Comparison of ENCODE assay signal across 18 mouse cellular contexts in the genomic region with DNA sequence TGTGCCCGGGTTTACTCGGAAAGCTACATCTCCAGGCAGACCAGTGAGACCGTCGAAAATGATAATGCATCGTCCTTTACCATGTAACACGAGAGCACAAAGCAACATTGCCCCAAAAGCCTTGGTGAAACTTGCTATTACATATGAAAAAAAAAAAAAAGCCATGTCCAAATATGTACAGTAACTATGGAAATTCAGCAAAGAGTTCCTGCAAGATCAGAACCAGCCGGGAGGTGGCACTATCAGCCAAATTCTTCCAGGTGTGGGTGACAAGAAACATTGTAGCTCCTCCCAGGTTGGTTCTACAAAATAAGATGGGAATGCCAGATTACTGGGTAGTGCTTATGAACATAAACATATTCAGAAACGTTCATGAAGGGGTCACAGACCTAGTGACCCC. TPM values are rescaled to one million over a fixed set of nuclear protein-coding genes. Genes with fewer than 3 reads are reported as not detected.
DNase-seq lines count a peak whose midpoint lies in the region; ATAC-seq and TF ChIP-seq lines count a peak whose summit lies in the region.
"Had no signal": no experiment of that assay in that cellular context is flagged by ENCODE, and none has a peak within 500 bp of the region (broad histone marks: within the 10 kb centered on the region; RNA-seq: fewer than 3 reads in every experiment).

No protein-coding gene starts in this region.

- no peak overlapping the region for H3K4me2 ChIP-seq in heart, postnatal 0 days (ENCODE audit: low read depth, low read length)
- no peak overlapping the region for H3K4me2 ChIP-seq in liver, embryonic 14.5 days (ENCODE audit: low read depth)
- no peak overlapping the region for H3K4me2 ChIP-seq in CH12.LX (ENCODE audit: insufficient read depth, low read depth, poor library complexity, severe bottlenecking)
- H3K4me2 ChIP-seq: limb, embryonic 12.5 days had no signal

- no peak for ATAC-seq in heart, postnatal 0 days (ENCODE audit: insufficient read depth, low read depth)
- ATAC-seq in liver, embryonic 14.5 days (ENCODE audit: insufficient read depth): no peak
- no peak for ATAC-seq in monocyte, adult 5-6 weeks (replicated peaks; ENCODE audit: insufficient number of reproducible peaks, low FRiP score, low TSS enrichment, poor library complexity, severe bottlenecking)
- ATAC-seq: hindbrain, embryonic 16.5 days had no signal

- H3K4me1 ChIP-seq in heart, postnatal 0 days (ENCODE audit: control insufficient read depth, insufficient read depth): no peaks in the 10 kb centered on the region
- no peaks in the 10 kb centered on the region for H3K4me1 ChIP-seq in heart, embryonic 10.5 days
- H3K4me1 ChIP-seq in liver, embryonic 14.5 days (replicated peaks; ENCODE audit: control insufficient read depth in 2 of 2, insufficient read depth in 2 of 2, low read length in 1 of 2): no peaks in the 10 kb centered on the region
- H3K4me1 ChIP-seq in CH12.LX (ENCODE audit: control insufficient read depth in 1 of 2, insufficient read depth in 2 of 2): peaks cover 5 to 33% of the 10 kb centered on the region in 2 experiments; a peak in 3 of 4 replicates
- H3K4me1 ChIP-seq in cortical plate, adult 2 months (ENCODE audit: control insufficient read depth, insufficient read depth, low read length): no peaks in the 10 kb centered on the region
- H3K4me1 ChIP-seq: limb, embryonic 12.5 days had no signal

- no peak overlapping the region for H3K4me3 ChIP-seq in heart, postnatal 0 days (ENCODE audit: low read depth, low read length)
- H3K4me3 ChIP-seq in heart, embryonic 10.5 days: no peak overlapping the region
- H3K4me3 ChIP-seq in liver, embryonic 14.5 days (ENCODE audit: insufficient read depth in 1 of 2, low read depth in 2 of 2, low read length in 2 of 2): no peak overlapping the region
- H3K4me3 ChIP-seq in CH12.LX (replicated peaks in 1 of 3; ENCODE audit: low read depth in 2 of 3, low read length in 2 of 3, poor library complexity in 1 of 3): no peak overlapping the region
- no peak overlapping the region for H3K4me3 ChIP-seq in cortical plate, adult 2 months (ENCODE audit: insufficient read depth, low read length)
- H3K4me3 ChIP-seq: limb, embryonic 12.5 days had no signal

- 0 out of 2 replicates have a peak, but pooled peaks cover 5% of the 10 kb centered on the region for H3K27me3 ChIP-seq in heart, postnatal 0 days (ENCODE audit: control insufficient read depth, insufficient read depth, low read length)
- peaks cover 19% of the 10 kb centered on the region for H3K27me3 ChIP-seq in heart, embryonic 10.5 days (ENCODE audit: insufficient read depth, poor library complexity, severe bottlenecking)
- H3K27me3 ChIP-seq in liver, embryonic 14.5 days (ENCODE audit: control insufficient read depth, insufficient read depth, low read length): no peaks in the 10 kb centered on the region
- H3K27me3 ChIP-seq in CH12.LX (replicated peaks): no peaks in the 10 kb centered on the region

- no peaks in the 10 kb centered on the region for H3K79me2 ChIP-seq in CH12.LX (replicated peaks; ENCODE audit: control insufficient read depth, extremely low read depth, insufficient read depth, poor library complexity, severe bottlenecking)

- no peak for DNase-seq in heart, postnatal 0 days (ENCODE audit: low spot score)
- no peak for DNase-seq in heart, embryonic 10.5 days (ENCODE audit: low spot score)
- DNase-seq in liver, embryonic 14.5 days (ENCODE audit: low read depth in 3 of 3, low spot score in 3 of 3): no peak
- DNase-seq in liver: no peak
- no peak for DNase-seq in CH12.LX (ENCODE audit: extremely low read depth)
- no peak for DNase-seq in testis, postnatal 10 days (ENCODE audit: low spot score)
- DNase-seq: adrenal gland, adult 8-10 months; cerebellum, postnatal 10 days; heart, adult 11 months; heart, postnatal 10 days; layer of hippocampus, postnatal 36 days; right cerebral cortex, adult 18-20 months had no signal

- WGBS in heart, postnatal 0 days: 63% methylated on average over 8 of the region's 8 CpGs
- 67% methylated on average over 8 of the region's 8 CpGs for WGBS in heart, embryonic 10.5 days
- WGBS in liver, embryonic 14.5 days (ENCODE audit: insufficient replicate concordance): 61% methylated on average over 8 of the region's 8 CpGs

- TF ChIP-seq CTCF in heart, postnatal 0 days (IDR thresholded peaks at IDR 0.05; ENCODE audit: low read depth): peak; percentile 31
- peak; percentile 21; the same call in 1 of the 2 replicates for TF ChIP-seq CTCF in liver, embryonic 14.5 days (IDR thresholded peaks at IDR 0.05; ENCODE audit: low read depth)
- peak; percentile 22 to 70; a peak in 3 of 4 replicates for TF ChIP-seq CTCF in CH12.LX (conservative IDR thresholded peaks at IDR 0.05 in 1 of 2, IDR thresholded peaks at IDR 0.05 in 1 of 2; ENCODE audit: low read depth in 2 of 2, low read length in 2 of 2)
- peak; percentile 22; the same call in 1 of the 2 replicates for TF ChIP-seq CTCF in cortical plate, adult 2 months (IDR thresholded peaks at IDR 0.05; ENCODE audit: extremely low read depth, insufficient read depth, low read length)

- H3K36me3 ChIP-seq in heart, postnatal 0 days (replicated peaks; ENCODE audit: control insufficient read depth, insufficient read depth, low read length): no peaks in the 10 kb centered on the region
- H3K36me3 ChIP-seq in heart, embryonic 10.5 days: no peaks in the 10 kb centered on the region
- H3K36me3 ChIP-seq in liver, embryonic 14.5 days (replicated peaks; ENCODE audit: control insufficient read depth, insufficient read depth, low read depth): no peaks in the 10 kb centered on the region
- H3K36me3 ChIP-seq in CH12.LX (replicated peaks in 1 of 2; ENCODE audit: control insufficient read depth in 1 of 2, insufficient read depth in 1 of 2, low read length in 1 of 2): peaks cover 0 to 12% of the 10 kb centered on the region in 2 experiments
- H3K36me3 ChIP-seq: limb, embryonic 12.5 days had no signal

- TF ChIP-seq POLR2A in CH12.LX (IDR thresholded peaks at IDR 0.05; ENCODE audit: low read depth, low read length): no peak
- no peak for TF ChIP-seq POLR2A in cortical plate, adult 2 months (IDR thresholded peaks at IDR 0.05; ENCODE audit: extremely low read depth, insufficient read depth, low read length)

- no peak for TF ChIP-seq EP300 in heart, postnatal 0 days (IDR thresholded peaks at IDR 0.05; ENCODE audit: low read depth)
- TF ChIP-seq EP300 in liver, embryonic 14.5 days (IDR thresholded peaks at IDR 0.05; ENCODE audit: low read depth): no peak
- no peak for TF ChIP-seq EP300 in CH12.LX (IDR thresholded peaks at IDR 0.05; ENCODE audit: low read length)

- H3K27ac ChIP-seq in heart, postnatal 0 days (ENCODE audit: low read depth): no peak overlapping the region
- H3K27ac ChIP-seq in heart, embryonic 10.5 days: no peak overlapping the region
- no peak overlapping the region for H3K27ac ChIP-seq in liver, embryonic 14.5 days
- no peak overlapping the region for H3K27ac ChIP-seq in CH12.LX (ENCODE audit: insufficient read depth, low read depth)
- no peak overlapping the region for H3K27ac ChIP-seq in cortical plate, adult 2 months (ENCODE audit: insufficient read depth, low read length)
- H3K27ac ChIP-seq: limb, embryonic 12.5 days had no signal

- dilution Hi-C loops in CH12.LX (cut with MboI; ENCODE audit: extremely low pct_ligation_motif_present, extremely low pct_unique_long_range_greater_than_20kb, low sequenced_read_pairs): no loop called here

- peak; percentile 67 for TF ChIP-seq RAD21 in CH12.LX (IDR thresholded peaks at IDR 0.05; ENCODE audit: low read depth, low read length)

- H3K9ac ChIP-seq in heart, postnatal 0 days (replicated peaks; ENCODE audit: low read depth, low read length): no peak overlapping the region
- H3K9ac ChIP-seq in liver, embryonic 14.5 days (replicated peaks): no peak overlapping the region
- H3K9ac ChIP-seq in CH12.LX (ENCODE audit: insufficient read depth, low read depth): no peak overlapping the region
- H3K9ac ChIP-seq: limb, embryonic 12.5 days had no signal

- no peaks in the 10 kb centered on the region for H3K9me3 ChIP-seq in heart, postnatal 0 days (replicated peaks; ENCODE audit: control insufficient read depth, low read length)
- H3K9me3 ChIP-seq in heart, embryonic 10.5 days: no peaks in the 10 kb centered on the region
- H3K9me3 ChIP-seq in liver, embryonic 14.5 days (ENCODE audit: control insufficient read depth, low read length): no peaks in the 10 kb centered on the region
- no peaks in the 10 kb centered on the region for H3K9me3 ChIP-seq in CH12.LX (replicated peaks; ENCODE audit: low read length)
- H3K9me3 ChIP-seq: limb, embryonic 12.5 days had no signal

- in situ Hi-C loops in CH12.LX (cut with MboI; ENCODE audit: low pct_ligation_motif_present, low pct_unique_long_range_greater_than_20kb, low sequenced_read_pairs): no loop called here

RNA-seq across cellular contexts. Expression of gene Ccr6, which starts 21.1 kb away (rescaled TPM):
- total RNA-seq in heart, postnatal 0 days (2014; rRNA removed; ENCODE audit: low replicate concordance): not detected in 2 replicates
- polyA plus RNA-seq in heart, postnatal 0 days (2015; fragmentation: Nextera tagmentation; extraction: Ambion mirVana): not detected in 2 replicates
- not detected in 2 replicates for polyA plus RNA-seq in heart, embryonic 10.5 days (2016; fragmentation: Nextera tagmentation; extraction: Ambion mirVana)
- 0.04 TPM in 1 of 2 replicates, not detected in the other for polyA plus RNA-seq in liver, embryonic 14.5 days (2012; rRNA removed)
- polyA plus RNA-seq in liver, embryonic 14.5 days (2014; fragmentation: Nextera tagmentation; extraction: Ambion mirVana): not detected in 2 replicates
- total RNA-seq in CH12.LX (2012; rRNA removed) (1.5 and 1.8 TPM in 2 replicates), CH12.LX (2014; rRNA removed) (4.1 and 5.2 TPM in 2 replicates)
- polyA plus RNA-seq in CH12.LX (2012; ENCODE audit: insufficient read length, low read depth): 8.0 TPM in 2 replicates
- polyA plus RNA-seq in cortical plate, adult 2 months (2012; rRNA removed): 0.42 TPM in 1 of 2 replicates, not detected in the other
- 8.5 to 10.9 TPM (median 9.5 TPM) in 3 replicates for total RNA-seq in monocyte, adult 5-6 weeks (2017)
- total RNA-seq: heart, postnatal 10 days; layer of hippocampus, postnatal 36 days had no signal
- polyA plus RNA-seq: embryonic facial prominence, embryonic 11.5 days; forebrain, embryonic 11.5 days; hindbrain, embryonic 16.5 days; limb, embryonic 12.5 days had no signal

RNA-seq across cellular contexts. Expression of gene Mpc1, which starts 25.7 kb away (rescaled TPM):
- total RNA-seq in heart, postnatal 0 days (2014; rRNA removed; ENCODE audit: low replicate concordance): 878 and 986 TPM in 2 replicates
- 744 and 806 TPM in 2 replicates for polyA plus RNA-seq in heart, postnatal 0 days (2015; fragmentation: Nextera tagmentation; extraction: Ambion mirVana)
- polyA plus RNA-seq in heart, embryonic 10.5 days (2016; fragmentation: Nextera tagmentation; extraction: Ambion mirVana): 96.2 and 144 TPM in 2 replicates
- polyA plus RNA-seq in liver, embryonic 14.5 days (2012; rRNA removed): 45.9 and 50.5 TPM in 2 replicates
- 150 and 151 TPM in 2 replicates for polyA plus RNA-seq in liver, embryonic 14.5 days (2014; fragmentation: Nextera tagmentation; extraction: Ambion mirVana)
- total RNA-seq in CH12.LX (2012; rRNA removed): 60.4 and 66.7 TPM in 2 replicates
- total RNA-seq in CH12.LX (2014; rRNA removed): 232 and 250 TPM in 2 replicates
- 75.4 and 77.4 TPM in 2 replicates for polyA plus RNA-seq in CH12.LX (2012; ENCODE audit: insufficient read length, low read depth)
- 398 and 433 TPM in 2 replicates for polyA plus RNA-seq in cortical plate, adult 2 months (2012; rRNA removed)
- total RNA-seq in monocyte, adult 5-6 weeks (2017): 48.2 to 112 TPM (median 78.5 TPM) in 3 replicates

RNA-seq across cellular contexts. Expression of gene Sft2d1, which starts 53.9 kb away (rescaled TPM):
- 29.2 and 68.5 TPM in 2 replicates for total RNA-seq in heart, postnatal 0 days (2014; rRNA removed; ENCODE audit: low replicate concordance)
- polyA plus RNA-seq in heart, postnatal 0 days (2015; fragmentation: Nextera tagmentation; extraction: Ambion mirVana): 54.4 and 57.3 TPM in 2 replicates
- 79.4 and 85.3 TPM in 2 replicates for polyA plus RNA-seq in heart, embryonic 10.5 days (2016; fragmentation: Nextera tagmentation; extraction: Ambion mirVana)
- 39.5 and 46.9 TPM in 2 replicates for polyA plus RNA-seq in liver, embryonic 14.5 days (2012; rRNA removed)
- 51.7 and 51.9 TPM in 2 replicates for polyA plus RNA-seq in liver, embryonic 14.5 days (2014; fragmentation: Nextera tagmentation; extraction: Ambion mirVana)
- total RNA-seq in CH12.LX (2012; rRNA removed) (63.4 and 71.7 TPM in 2 replicates), CH12.LX (2014; rRNA removed) (121 and 127 TPM in 2 replicates)
- 63.8 and 75.1 TPM in 2 replicates for polyA plus RNA-seq in CH12.LX (2012; ENCODE audit: insufficient read length, low read depth)
- 117 and 124 TPM in 2 replicates for polyA plus RNA-seq in cortical plate, adult 2 months (2012; rRNA removed)
- 69.2 to 137 TPM (median 73.1 TPM) in 3 replicates for total RNA-seq in monocyte, adult 5-6 weeks (2017)
